Mouse (Mus musculus) hindbrain, embryonic 16.5 days (tissue): ENCODE measurements around the gene Chrna4. TPM values are rescaled to one million over a fixed set of nuclear protein-coding genes. Genes with fewer than 3 reads are reported as not detected.

ENCODE experiments used
- ATAC-seq: fragments of 200-750 bp; cut with Nextera tagmentation; 2 replicates; pipeline ENCODE4 v1.8.0; 2017; ENCODE audit warnings: moderate TSS enrichment, moderate library complexity
- H3K27ac ChIP-seq: fragments of 300-500 bp; sonication (generic); 2 replicates; pipeline ENCODE4 v1.5.1; 2014; ENCODE audit warnings: low read depth, mild to moderate bottlenecking, control low read depth, low read length, moderate library complexity
- H3K27me3 ChIP-seq: fragments of 300-500 bp; sonication (generic); replicated peaks from 2 replicates; pipeline ENCODE4 v1.6.1; 2014; ENCODE audit warnings: low read length; ENCODE audit not compliant: control insufficient read depth, insufficient read depth
- H3K36me3 ChIP-seq: fragments of 300-500 bp; sonication (generic); 2 replicates; pipeline ENCODE4 v1.6.1; 2014; ENCODE audit warnings: mild to moderate bottlenecking, low read length, moderate library complexity, mixed read lengths; ENCODE audit not compliant: control insufficient read depth, insufficient read depth
- H3K4me1 ChIP-seq: fragments of 300-500 bp; sonication (generic); 2 replicates; pipeline ENCODE4 v1.6.1; 2014; ENCODE audit warnings: low read depth, low read length; ENCODE audit not compliant: control insufficient read depth, insufficient read depth
- H3K4me2 ChIP-seq: fragments of 300-500 bp; sonication (generic); 2 replicates; pipeline ENCODE4 v1.6.1; 2014; ENCODE audit warnings: mild to moderate bottlenecking, low read length, control low read depth, moderate library complexity
- H3K4me3 ChIP-seq: fragments of 300-500 bp; sonication (generic); 2 replicates; pipeline ENCODE4 v1.5.1; 2014; ENCODE audit warnings: mild to moderate bottlenecking, low read length, control low read depth, moderate library complexity
- H3K9ac ChIP-seq: fragments of 300-500 bp; sonication (generic); 2 replicates; pipeline ENCODE4 v1.6.1; 2014; ENCODE audit warnings: low read depth, mild to moderate bottlenecking, control low read depth, low read length, moderate library complexity
- H3K9me3 ChIP-seq: fragments of 300-500 bp; sonication (generic); 2 replicates; pipeline ENCODE4 v1.6.1; 2014; ENCODE audit warnings: mild to moderate bottlenecking, low read length, moderate library complexity; ENCODE audit not compliant: control insufficient read depth
- WGBS: fragments of 180-500 bp; shearing (Covaris S2); extraction: QIAGEN DNeasy Blood & Tissue Kit; methylation state at CpG from one replicate; pipeline ENCODE4 v1.1.7; 2014; 5-methylcytosine and 5-hydroxymethylcytosine counted together
- polyA plus RNA-seq: library from polyadenylated mRNA; unstranded; fragments of >200 nt; fragmentation: Nextera tagmentation; extraction: Ambion mirVana; gene quantifications from 2 replicates; pipeline ENCODE4 v1.2.1, GENCODE M21; 2015

The Chrna4 gene
- polyA plus RNA-seq, 1 experiment from 2014 or later, result 40.4 TPM

DNA sequence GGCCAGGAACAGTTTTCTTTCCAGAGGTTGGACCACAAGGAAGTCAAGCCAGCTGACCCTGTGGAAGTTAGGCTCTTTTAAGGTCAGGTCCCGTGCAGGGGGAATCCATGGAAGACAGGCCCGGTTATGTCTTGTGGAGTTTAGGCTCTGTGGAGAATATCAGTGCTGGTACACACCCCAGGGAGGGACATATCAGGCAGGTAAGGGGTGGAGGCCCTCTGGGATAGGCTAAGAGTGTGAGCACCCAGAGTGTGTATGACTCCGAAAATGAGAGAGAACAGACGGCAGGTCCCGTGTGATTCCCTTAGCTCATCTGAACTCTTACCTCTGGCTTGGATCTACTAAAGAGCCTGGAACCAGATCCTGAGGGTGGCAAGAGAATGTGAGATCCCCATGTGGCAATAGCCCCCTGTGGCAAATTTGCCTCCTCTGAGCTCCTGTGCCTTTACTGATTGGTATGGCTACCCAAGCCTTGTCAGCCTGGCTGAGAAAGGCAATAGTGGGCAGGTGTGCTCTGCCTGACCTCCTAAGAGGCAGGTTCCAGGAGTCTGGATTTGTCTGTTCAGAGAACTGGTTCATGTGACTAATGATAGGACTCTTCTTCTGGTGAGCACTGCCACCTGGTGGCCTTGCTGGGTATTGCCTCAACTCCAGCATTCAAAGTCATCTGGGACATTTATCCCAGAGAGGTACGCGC, 28.5 kb upstream of the Chrna4 start:
- Histone ChIP-seq H3K27ac (no peak overlapping the region), H3K27me3 (no peaks in the 10 kb centered on the region), H3K4me2 (no peak overlapping the region), H3K9me3 (no peaks in the 10 kb centered on the region), H3K4me1 (no peaks in the 10 kb centered on the region), H3K4me3 (no peak overlapping the region), H3K36me3 (no peaks in the 10 kb centered on the region), H3K9ac (no peak overlapping the region)
- peak; percentile 72 for ATAC-seq
- WGBS, result 59% methylated on average over 7 of the region's 7 CpGs

DNA sequence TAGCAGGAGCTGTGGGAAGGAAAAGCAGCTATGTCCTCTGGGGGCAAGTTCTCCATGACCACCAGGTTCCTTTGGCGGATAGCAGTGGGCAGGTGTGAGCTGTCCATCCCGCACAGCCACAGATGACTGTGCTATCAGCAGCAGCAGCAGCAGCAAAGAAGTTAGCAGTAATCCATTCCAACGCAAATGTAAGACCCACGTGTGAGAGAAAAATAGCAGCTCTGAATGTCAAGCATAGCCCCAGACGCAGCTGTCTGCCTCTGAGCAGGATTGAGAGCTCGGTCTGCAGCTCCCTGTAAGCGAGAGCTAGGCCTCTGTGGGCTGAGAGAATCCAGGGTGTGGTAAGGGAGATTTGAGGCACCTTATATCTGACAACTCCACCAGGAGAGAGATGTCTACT, 26.8 kb upstream of the Chrna4 start:
- WGBS, result 59% methylated on average over 7 of the region's 7 CpGs
- H3K9ac ChIP-seq, result no peak overlapping the region

GRCm38 (mm10) chr2:181068499-181068898, 25.2 kb upstream of the Chrna4 start:
- Histone ChIP-seq H3K4me3 (no peak overlapping the region), H3K4me2 (no peak overlapping the region), H3K9me3 (no peaks in the 10 kb centered on the region), H3K4me1 (no peaks in the 10 kb centered on the region), H3K27me3 (no peaks in the 10 kb centered on the region), H3K9ac (no peak overlapping the region), H3K36me3 (no peaks in the 10 kb centered on the region), H3K27ac (no peak overlapping the region)
- ATAC-seq, result no peak
- 68% methylated on average over 5 of the region's 5 CpGs for WGBS

More for the DNA sequence above, 26.8 kb upstream of the Chrna4 start:
- Histone ChIP-seq H3K27me3 (no peaks in the 10 kb centered on the region), H3K4me3 (no peak overlapping the region), H3K4me2 (no peak overlapping the region), H3K4me1 (no peaks in the 10 kb centered on the region), H3K9me3 (no peaks in the 10 kb centered on the region), H3K36me3 (no peaks in the 10 kb centered on the region), H3K27ac (no peak overlapping the region)
- no peak for ATAC-seq

DNA sequence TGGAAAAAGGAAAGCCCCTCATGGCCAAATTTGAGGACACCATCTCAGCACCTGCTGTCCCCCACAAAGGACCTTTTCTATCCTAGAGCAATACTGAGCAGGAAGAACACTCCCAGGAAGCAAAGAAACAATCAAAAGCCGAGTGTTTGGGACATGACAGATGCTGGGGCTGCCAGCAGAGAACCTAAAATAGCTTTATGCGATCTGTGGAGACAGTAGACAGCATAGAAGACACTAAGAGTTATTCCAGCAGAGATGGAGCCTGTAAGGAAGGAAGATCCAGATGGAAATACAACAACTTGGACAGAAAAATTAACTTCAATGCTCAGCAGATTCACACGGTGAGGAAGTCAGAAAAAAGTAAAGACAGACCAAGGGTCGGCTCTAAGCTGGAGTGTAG, 22.5 kb upstream of the Chrna4 start:
- no peak for ATAC-seq
- Histone ChIP-seq H3K9me3 (no peaks in the 10 kb centered on the region), H3K27me3 (no peaks in the 10 kb centered on the region), H3K4me1 (no peaks in the 10 kb centered on the region), H3K27ac (no peak overlapping the region), H3K4me2 (no peak overlapping the region), H3K36me3 (no peaks in the 10 kb centered on the region), H3K4me3 (no peak overlapping the region), H3K9ac (no peak overlapping the region)
- 57% methylated on average over 4 of the region's 4 CpGs for WGBS

- no peak overlapping the region for H3K9ac ChIP-seq
- WGBS, result 20% methylated on average over 5 of the region's 5 CpGs
- H3K4me1 ChIP-seq, result no peaks in the 10 kb centered on the region
- H3K36me3 ChIP-seq, result no peaks in the 10 kb centered on the region
- no peak overlapping the region for H3K4me2 ChIP-seq
- H3K4me3 ChIP-seq, result no peak overlapping the region
- H3K27ac ChIP-seq, result no peak overlapping the region
- H3K27me3 ChIP-seq, result no peaks in the 10 kb centered on the region
- ATAC-seq, result peak; percentile 77
- no peaks in the 10 kb centered on the region for H3K9me3 ChIP-seq
Observed at GRCm38 (mm10) chr2:181060127-181060526, 16.8 kb upstream of the Chrna4 start.

DNA sequence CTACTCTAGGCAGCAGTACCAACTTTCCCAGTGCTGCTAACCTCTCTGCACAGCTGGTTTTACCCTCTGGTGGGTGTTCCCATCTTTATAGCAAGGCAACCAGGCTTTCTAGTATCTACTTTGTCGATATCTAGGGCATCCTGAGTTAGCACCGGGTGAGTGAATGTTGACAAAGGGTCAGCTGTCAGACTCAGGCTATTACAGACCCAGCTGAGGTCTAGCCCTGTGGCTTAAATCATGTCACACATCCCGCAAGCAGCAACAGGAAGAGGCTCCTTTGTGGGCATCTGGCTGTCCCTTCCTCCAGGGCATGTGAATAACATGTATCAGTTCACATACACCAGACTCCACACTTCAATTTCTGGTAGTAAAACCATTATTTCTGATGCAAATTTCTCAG, 14.8 kb upstream of the Chrna4 start:
- ATAC-seq, result no peak
- H3K4me3 ChIP-seq, result no peak overlapping the region
- H3K36me3 ChIP-seq, result no peaks in the 10 kb centered on the region
- H3K9ac ChIP-seq, result no peak overlapping the region
- no peak overlapping the region for H3K27ac ChIP-seq
- no peaks in the 10 kb centered on the region for H3K4me1 ChIP-seq
- 26% methylated on average over 3 of the region's 3 CpGs for WGBS
- H3K27me3 ChIP-seq, result no peaks in the 10 kb centered on the region
- H3K4me2 ChIP-seq, result no peak overlapping the region
- no peaks in the 10 kb centered on the region for H3K9me3 ChIP-seq

- WGBS, result 33% methylated on average over 8 of the region's 8 CpGs
- H3K9me3 ChIP-seq, result no peaks in the 10 kb centered on the region
- no peaks in the 10 kb centered on the region for H3K4me1 ChIP-seq
- no peak overlapping the region for H3K4me3 ChIP-seq
- no peak overlapping the region for H3K4me2 ChIP-seq
- H3K27me3 ChIP-seq, result no peaks in the 10 kb centered on the region
- ATAC-seq, result 0 out of 2 replicates have a peak, but pooled peaks have one; percentile 37
- no peak overlapping the region for H3K9ac ChIP-seq
- H3K27ac ChIP-seq, result no peak overlapping the region
- no peaks in the 10 kb centered on the region for H3K36me3 ChIP-seq
Observed at GRCm38 (mm10) chr2:181057341-181057740, 14.0 kb upstream of the Chrna4 start.

GRCm38 (mm10) chr2:181052171-181052570, 8.8 kb upstream of the Chrna4 start:
- H3K27ac ChIP-seq, result no peak overlapping the region
- H3K4me1 ChIP-seq, result no peaks in the 10 kb centered on the region
- no peaks in the 10 kb centered on the region for H3K36me3 ChIP-seq
- H3K4me2 ChIP-seq, result no peak overlapping the region
- no peak overlapping the region for H3K9ac ChIP-seq
- ATAC-seq, result no peak
- H3K27me3 ChIP-seq, result no peaks in the 10 kb centered on the region
- no peak overlapping the region for H3K4me3 ChIP-seq
- H3K9me3 ChIP-seq, result no peaks in the 10 kb centered on the region
- WGBS, result 63% methylated on average over 1 of the region's 1 CpGs

DNA sequence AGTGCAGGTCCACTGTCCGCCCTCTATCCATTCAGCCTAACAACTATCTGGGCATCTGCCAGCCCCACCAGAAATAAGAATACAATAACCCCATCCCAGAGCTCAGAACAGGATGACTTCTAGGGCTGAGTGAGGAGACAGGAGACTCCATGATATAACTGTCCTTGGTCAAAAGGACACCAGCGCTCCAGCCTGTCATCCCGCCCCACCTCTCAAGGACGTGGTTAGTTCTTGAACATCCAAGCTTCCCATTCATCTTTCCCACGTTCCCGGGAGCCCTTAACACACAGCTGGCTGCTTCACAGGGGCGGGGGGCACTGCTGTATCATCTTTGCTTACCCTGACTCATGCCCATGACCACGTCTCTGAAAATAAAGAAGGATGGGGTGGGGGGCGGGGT, 5.6 kb upstream of the Chrna4 start:
- 79% methylated on average over 9 of the region's 9 CpGs for WGBS
- H3K9me3 ChIP-seq, result no peaks in the 10 kb centered on the region

More for the DNA sequence above, 5.6 kb upstream of the Chrna4 start:
- no peaks in the 10 kb centered on the region for H3K36me3 ChIP-seq
- H3K4me2 ChIP-seq, result no peak overlapping the region
- H3K27me3 ChIP-seq, result no peaks in the 10 kb centered on the region
- H3K4me3 ChIP-seq, result no peak overlapping the region
- H3K9ac ChIP-seq, result no peak overlapping the region
- H3K27ac ChIP-seq, result no peak overlapping the region
- no peak for ATAC-seq
- 0 out of 2 replicates have a peak, but pooled peaks cover 2% of the 10 kb centered on the region for H3K4me1 ChIP-seq
